Mouse (Mus musculus): ENCODE data around the gene Pcp2.

- no peak for TF ChIP-seq POLR2A (IDR thresholded peaks at IDR 0.05; ENCODE audit: low read depth, low read length)
- TF ChIP-seq CTCF (IDR thresholded peaks at IDR 0.05; ENCODE audit: extremely low read depth, insufficient read depth, insufficient read length, insufficient replicate concordance), result no peak
These were observed 3.2 kb downstream of the Pcp2 start for GRCm38 (mm10) chr8:3622119-3622518.
